Mouse (Mus musculus): ENCODE measurements around the gene Elmo3.

Elmo3 gene

DNA sequence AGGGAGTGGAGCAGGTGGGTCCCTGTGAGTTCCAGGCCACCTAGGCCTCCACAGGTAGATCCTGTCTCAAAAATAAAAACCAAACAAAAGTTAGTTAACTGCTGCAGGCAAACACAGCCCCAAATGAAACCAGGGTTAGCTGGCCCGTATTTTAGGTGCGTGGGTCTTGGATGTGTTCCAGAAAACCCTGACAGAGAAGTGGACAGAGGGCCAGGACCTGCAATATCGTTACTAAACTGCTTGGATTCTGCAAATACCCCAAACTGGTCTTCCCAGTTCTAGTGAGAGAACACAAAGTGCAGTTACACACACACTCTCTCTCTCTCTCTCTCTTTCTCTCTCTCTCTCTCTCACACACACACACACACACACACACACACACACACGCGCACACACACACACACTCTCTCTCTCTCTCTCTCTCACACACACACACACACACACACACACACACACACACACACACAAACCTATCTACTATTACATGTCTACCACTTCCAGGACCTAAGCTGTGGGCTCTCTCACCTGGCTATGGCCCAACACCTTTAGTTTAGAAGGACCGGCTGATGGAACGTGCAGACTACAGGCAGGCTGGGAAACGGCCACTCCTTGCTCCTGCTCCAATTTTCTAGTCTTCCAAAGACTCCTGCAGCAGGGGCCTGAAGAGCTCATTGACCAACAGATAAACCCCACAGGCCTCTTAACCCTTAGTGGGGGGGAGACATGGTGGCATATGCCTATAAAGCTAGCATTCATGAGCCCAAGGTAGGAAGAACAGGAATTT is 38.6 kb downstream of the Elmo3 start:
- no peaks in the 10 kb centered on the region for H3K36me3 ChIP-seq (ENCODE audit: control insufficient read depth, insufficient read depth, low read length, poor library complexity, severe bottlenecking)

DNA sequence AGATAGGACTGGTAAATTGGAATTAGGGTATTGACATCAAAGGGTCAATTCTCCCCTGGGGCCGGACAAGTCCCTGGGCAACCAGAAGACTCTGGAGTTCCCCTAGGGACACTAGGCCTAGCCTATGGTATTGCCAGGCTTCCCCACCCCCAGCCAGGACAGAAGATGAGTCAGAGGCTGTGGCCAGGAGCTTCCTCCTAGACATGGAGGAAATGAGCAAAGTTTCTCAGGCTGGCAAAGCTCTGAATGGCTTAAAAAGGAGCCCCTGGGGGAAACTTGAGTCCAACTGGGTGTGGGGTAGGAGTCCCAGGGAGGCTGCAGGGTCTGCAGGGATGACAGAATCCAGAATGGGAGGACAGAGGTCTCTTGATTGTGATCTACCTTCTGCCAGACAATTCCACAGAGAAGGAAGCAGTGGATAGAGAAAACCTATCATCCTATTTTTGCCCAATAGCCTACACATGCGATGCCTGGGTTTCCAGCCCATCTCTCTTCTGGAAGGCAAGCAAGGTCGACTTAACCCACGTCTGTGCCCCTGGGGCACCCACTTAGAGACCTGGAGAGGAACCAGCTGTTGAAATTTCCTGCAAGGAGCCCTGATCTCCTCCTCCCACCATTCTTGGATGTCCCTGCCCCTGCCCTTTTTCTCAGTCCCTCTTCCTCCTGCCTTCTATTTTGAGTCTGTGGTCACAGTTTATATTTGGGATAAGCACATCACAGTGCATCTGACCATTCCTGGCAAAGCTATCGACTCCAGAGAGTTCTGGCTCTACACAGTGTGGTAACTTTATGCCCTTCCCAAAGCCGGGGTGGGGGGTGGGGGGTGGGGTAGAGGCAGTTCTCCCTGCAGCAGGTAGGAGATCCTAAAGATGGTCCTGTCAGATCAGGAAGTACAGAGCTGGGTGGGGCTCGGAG is 39.9 kb downstream of the Elmo3 start:
- H3K36me3 ChIP-seq (ENCODE audit: control insufficient read depth, insufficient read depth, low read length, poor library complexity, severe bottlenecking), result no peaks in the 10 kb centered on the region
- DNase-seq (ENCODE audit: low read depth, low spot score), result no peak
- no peaks in the 10 kb centered on the region for H3K27me3 ChIP-seq (ENCODE audit: control insufficient read depth, insufficient read depth, low read length, poor library complexity, severe bottlenecking)

More for the DNA sequence above, 38.6 kb downstream of the Elmo3 start:
- no peak for DNase-seq (ENCODE audit: low read depth, low spot score)
- H3K27me3 ChIP-seq (ENCODE audit: control insufficient read depth, insufficient read depth, low read length, poor library complexity, severe bottlenecking), result no peaks in the 10 kb centered on the region

DNA sequence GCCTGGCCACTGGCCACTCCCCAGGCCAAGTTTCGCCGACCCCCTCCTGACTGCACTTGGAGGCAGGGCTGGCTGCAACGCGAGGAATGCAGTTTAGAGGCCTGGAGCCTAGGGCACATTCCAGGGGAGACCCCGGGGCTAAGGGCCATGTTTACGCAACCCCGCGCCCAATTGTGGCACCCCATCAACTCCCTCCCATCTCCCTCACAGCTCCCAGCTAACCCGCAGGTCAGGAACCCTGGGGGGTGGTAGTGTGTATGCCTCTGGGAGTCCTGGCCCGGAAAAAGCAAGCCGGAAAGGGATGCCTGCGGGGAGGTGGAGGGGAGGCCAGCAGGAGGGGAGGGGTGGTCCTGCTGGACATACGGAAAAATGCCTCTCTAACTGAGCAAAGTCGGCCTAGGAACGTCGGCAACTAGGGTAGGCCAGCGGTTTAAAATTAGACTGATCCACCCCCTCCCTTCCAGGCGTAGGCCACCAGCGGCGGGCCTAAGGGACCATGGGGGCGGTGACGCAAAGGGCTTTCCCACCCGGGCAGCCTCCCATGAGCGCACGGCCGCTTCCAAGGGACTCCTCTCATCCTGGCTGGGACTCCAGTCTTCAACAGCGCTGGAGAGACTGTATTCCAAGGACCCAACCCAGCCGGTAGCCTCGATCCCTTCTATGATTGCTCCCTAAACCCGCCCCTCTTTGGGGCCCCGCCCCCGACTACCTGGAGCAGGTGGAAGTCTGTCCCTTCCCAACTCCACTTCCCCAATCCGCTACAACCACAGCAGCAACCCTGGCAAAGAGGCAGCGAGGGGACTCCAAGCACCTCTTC is 41.4 kb downstream of the Elmo3 start:
- H3K36me3 ChIP-seq (ENCODE audit: control insufficient read depth, insufficient read depth, low read length, poor library complexity, severe bottlenecking), result no peaks in the 10 kb centered on the region
- H3K27me3 ChIP-seq (ENCODE audit: control insufficient read depth, insufficient read depth, low read length, poor library complexity, severe bottlenecking), result no peaks in the 10 kb centered on the region
- DNase-seq (ENCODE audit: low read depth, low spot score), result peak; percentile 20

DNA sequence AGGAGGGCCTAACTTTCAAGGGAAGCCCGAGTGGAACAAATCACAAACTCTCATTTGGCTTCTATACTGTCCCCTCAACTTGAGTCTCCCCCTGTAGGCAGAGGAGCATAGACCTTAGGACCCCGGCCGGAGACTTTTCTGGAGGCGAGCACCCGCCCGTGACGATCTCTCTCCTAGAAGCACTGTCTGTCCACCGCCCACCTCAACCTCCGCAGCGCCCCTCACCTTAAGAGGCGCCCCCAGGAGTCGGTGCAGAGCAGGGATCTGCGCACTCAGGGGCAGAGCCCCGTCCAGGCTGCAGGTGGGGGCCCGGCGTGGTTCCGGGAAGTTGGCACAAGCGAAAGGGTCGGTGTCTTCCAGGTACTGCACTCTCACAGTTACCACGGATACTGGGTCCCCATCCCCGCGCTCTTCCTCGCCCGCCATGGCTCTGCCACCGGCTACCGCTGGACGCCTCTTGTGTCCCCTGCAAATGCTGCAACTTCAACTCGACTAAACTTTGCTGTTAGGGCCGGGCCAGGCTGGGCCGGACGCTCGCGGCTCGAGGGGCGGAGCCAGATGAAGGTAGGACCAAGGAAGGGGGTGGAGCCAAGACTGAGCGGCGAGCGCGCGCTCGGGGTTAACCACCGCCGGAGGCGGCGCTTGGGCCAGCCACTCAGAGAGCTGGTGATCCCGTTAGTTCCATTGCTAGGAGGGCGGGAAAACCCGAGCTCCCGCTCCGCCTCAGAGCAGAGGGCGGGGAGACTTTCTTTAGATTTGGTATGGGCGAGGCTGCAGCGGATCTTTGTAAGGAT is 42.2 kb downstream of the Elmo3 start, which contains the start of gene Fhod1:
TSS of gene Fhod1 (minus strand) at position 526 of the 794 bp plus-strand sequence.
- Histone ChIP-seq H3K36me3 (ENCODE audit: control insufficient read depth, insufficient read depth, low read length, poor library complexity, severe bottlenecking) (no peaks in the 10 kb centered on the region), H3K27me3 (ENCODE audit: control insufficient read depth, insufficient read depth, low read length, poor library complexity, severe bottlenecking) (no peaks in the 10 kb centered on the region)
- peak; percentile 92 for DNase-seq (ENCODE audit: low read depth, low spot score)

DNA sequence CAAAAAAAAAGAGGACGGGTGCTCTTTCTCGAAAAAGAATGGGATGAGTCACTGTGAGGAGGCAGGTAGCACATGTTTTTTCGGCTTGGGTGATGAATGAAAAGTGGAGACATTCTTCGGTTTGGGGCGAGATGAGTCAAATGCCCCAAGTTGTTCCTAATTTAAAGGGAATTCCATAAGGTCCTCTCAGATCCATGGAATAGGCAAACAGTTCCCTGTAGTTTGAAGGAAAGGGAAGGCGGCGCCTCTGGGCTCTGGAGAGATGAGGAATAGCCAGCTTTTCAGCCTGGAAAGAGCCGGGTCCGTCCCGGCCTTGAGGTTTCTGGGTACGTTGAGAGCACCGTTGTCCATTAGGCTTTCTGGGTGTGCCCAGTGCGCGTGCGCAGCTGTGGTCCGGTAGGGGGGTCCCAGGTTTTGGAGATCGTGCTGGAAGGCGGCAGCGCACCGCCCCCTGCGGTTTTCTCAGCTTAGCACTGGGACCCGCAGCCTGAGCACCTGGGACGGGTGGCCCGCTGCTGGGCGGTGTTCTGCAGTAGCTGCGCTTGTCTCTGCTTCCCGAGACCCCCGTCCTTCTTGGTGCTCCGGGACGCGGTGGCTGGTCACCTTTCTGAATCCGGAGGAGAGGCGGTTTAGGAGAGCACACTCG is 43.2 kb downstream of the Elmo3 start, which contains the start of gene Slc9a5:
TSS of gene Slc9a5 (plus strand) at position 394 of the 646 bp plus-strand sequence.
- Histone ChIP-seq H3K36me3 (ENCODE audit: control insufficient read depth, insufficient read depth, low read length, poor library complexity, severe bottlenecking) (no peaks in the 10 kb centered on the region), H3K27me3 (ENCODE audit: control insufficient read depth, insufficient read depth, low read length, poor library complexity, severe bottlenecking) (no peaks in the 10 kb centered on the region)
- peak; percentile 55 for DNase-seq (ENCODE audit: low read depth, low spot score)

DNA sequence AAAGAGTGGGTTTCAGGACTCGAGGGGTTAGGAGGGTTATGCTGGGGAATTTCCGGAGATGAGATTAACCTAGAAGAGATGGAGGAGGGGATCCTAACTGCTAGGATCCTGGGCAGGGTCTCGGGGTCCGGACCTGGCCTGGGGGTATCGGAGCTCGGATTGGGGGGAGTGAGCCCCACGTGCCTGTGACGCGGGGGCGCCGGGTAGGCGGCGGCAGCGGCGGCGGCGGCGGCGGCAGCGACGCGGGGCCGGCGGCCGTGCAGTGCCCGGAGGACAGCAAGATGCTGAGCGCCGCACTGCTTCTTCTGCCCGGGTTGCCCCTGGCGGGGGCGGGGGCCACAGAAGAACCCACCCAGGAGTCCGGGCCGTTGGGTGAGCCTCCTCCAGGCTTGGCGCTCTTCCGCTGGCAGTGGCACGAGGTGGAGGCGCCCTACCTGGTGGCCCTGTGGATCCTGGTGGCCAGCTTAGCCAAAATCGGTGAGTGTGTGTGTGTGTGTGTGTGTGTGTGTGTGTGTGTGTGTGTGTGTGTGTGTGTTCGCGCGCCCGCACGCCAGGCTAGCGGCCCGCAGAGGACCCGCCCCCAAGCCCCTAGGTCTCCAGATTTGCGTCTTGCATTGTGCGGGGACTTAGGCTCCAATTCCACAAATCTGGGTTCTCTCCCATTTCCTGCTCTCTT is 43.8 kb downstream of the Elmo3 start:
- peak; percentile 38 for DNase-seq (ENCODE audit: low read depth, low spot score)
- H3K27me3 ChIP-seq (ENCODE audit: control insufficient read depth, insufficient read depth, low read length, poor library complexity, severe bottlenecking), result no peaks in the 10 kb centered on the region
- H3K36me3 ChIP-seq (ENCODE audit: control insufficient read depth, insufficient read depth, low read length, poor library complexity, severe bottlenecking), result no peaks in the 10 kb centered on the region

DNA sequence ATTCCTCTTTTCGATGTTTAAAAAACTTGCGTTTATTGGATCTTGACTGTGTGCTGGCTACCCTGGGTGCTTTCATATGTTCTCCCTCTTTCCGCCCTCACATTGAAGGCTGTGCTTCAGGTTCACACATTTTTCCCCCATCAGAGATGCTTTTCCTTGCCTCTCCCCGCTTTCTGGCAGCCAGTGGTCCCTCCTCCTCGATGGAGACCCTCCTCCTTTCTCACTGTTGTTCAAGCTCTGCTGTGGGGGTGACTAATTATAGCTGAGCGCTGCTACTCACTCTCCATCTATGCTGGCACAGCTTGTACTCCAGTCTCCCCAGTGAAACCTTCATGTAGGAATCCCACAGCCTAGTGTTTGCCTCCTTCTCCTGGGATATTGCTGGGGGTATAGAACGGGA is 44.8 kb downstream of the Elmo3 start:
- Histone ChIP-seq H3K27me3 (ENCODE audit: control insufficient read depth, insufficient read depth, low read length, poor library complexity, severe bottlenecking) (no peaks in the 10 kb centered on the region), H3K36me3 (ENCODE audit: control insufficient read depth, insufficient read depth, low read length, poor library complexity, severe bottlenecking) (no peaks in the 10 kb centered on the region)
- no peak for DNase-seq (ENCODE audit: low read depth, low spot score)

DNA sequence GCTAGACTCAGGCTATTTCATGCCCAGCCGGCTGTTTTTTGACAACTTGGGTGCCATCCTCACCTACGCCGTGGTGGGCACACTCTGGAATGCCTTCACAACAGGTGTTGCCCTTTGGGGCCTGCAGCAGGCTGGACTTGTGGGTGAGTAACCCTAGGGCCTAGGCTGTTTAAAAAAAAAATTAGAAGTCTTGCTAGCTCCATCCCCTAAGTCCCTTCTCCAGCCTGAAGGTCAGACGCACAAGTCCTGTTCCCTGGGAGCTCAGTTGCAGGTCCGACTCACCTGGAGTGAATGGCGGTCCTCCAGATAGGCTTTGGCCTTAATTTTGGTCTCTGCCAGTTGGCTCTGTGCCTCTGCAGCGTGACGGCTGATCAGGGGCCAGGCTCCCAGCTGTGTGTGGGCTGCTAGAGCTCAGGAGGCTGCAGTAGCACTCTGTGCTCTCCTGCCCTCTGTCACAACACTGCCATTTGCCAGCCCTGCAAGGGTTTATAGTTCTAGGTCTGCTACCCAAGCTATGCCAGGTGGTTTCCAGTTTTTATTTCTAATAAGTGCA is 48.3 kb downstream of the Elmo3 start:
- Histone ChIP-seq H3K27me3 (ENCODE audit: control insufficient read depth, insufficient read depth, low read length, poor library complexity, severe bottlenecking) (no peaks in the 10 kb centered on the region), H3K36me3 (ENCODE audit: control insufficient read depth, insufficient read depth, low read length, poor library complexity, severe bottlenecking) (no peaks in the 10 kb centered on the region)
- DNase-seq (ENCODE audit: low read depth, low spot score), result no peak

DNA sequence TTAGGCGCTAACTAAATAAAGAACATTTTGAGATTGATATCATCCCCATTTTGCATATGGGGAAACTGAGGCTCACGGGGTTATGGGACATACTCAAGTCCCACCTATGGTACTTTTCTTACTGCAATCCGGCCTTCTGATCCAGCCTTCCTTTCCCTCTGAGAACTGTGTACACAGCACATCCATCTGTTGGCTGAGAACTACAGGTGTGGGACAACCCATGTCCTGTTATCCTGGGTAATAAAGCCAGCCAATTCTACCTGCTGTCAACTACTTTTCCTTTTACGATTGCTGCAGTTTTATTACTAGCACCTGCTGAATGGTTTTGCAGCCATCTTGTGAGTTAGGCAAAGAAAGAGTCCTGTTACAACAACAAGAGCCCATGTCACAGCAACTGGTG is 49.1 kb downstream of the Elmo3 start:
- Histone ChIP-seq H3K27me3 (ENCODE audit: control insufficient read depth, insufficient read depth, low read length, poor library complexity, severe bottlenecking) (no peaks in the 10 kb centered on the region; the same call in 1 of the 2 replicates), H3K36me3 (ENCODE audit: control insufficient read depth, insufficient read depth, low read length, poor library complexity, severe bottlenecking) (no peaks in the 10 kb centered on the region)
- DNase-seq (ENCODE audit: low read depth, low spot score), result no peak

DNA sequence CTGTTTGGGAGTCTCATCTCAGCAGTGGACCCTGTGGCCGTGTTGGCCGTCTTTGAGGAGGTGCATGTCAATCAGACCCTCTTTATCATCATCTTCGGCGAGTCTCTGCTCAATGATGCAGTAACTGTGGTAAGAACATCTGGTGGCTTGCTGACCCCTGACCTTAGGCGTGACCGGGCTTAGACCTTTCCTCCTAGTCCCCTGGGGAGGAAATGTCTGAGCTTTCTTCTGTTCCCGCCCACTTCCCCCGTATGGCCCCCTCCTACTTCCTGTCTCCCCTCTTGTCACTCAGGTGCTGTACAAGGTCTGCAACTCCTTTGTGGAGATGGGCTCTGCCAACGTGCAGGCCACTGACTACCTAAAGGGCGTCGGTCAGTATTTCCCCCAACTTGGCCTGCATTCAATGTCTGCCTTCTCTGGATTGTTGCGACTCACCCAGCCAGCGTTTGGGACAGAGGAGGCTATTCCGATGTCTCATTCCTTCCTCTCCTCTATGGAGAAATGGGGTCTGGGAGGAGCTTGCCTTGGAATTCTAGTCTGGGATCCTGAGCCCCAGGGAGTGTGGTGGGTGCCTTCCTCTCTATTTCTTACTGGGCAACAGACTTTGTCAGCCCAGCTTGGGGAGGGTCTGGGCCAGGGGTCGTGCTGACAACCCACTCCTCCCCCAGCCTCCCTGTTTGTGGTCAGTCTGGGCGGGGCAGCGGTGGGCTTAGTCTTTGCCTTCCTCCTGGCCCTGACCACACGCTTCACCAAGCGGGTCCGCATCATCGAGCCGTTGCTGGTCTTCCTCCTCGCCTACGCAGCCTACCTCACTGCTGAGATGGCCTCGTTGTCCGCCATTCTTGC is 50.0 kb downstream of the Elmo3 start:
- H3K27me3 ChIP-seq (ENCODE audit: control insufficient read depth, insufficient read depth, low read length, poor library complexity, severe bottlenecking), result no peaks in the 10 kb centered on the region; the same call in 1 of the 2 replicates
- DNase-seq (ENCODE audit: low read depth, low spot score), result peak; percentile 64
- H3K36me3 ChIP-seq (ENCODE audit: control insufficient read depth, insufficient read depth, low read length, poor library complexity, severe bottlenecking), result no peaks in the 10 kb centered on the region

DNA sequence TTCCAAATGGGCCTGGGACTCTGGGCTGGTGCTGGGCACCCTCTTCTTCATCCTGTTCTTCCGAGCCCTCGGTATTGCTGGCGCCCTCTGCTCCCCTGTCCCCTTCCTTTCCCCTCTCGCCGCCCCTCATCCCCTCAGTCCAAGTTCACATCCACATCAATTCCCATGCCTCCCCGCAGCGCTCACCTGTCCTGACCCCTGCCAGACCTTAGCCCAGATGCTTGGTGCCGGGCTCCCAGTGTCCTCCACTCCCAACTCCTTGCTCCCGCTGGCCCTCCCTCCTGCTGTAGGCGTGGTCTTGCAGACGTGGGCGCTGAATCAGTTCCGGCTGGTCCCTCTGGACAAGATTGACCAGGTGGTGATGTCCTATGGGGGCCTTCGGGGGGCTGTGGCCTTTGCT is 51.3 kb downstream of the Elmo3 start:
- DNase-seq (ENCODE audit: low read depth, low spot score), result no peak
- Histone ChIP-seq H3K27me3 (ENCODE audit: control insufficient read depth, insufficient read depth, low read length, poor library complexity, severe bottlenecking) (no peaks in the 10 kb centered on the region; the same call in 1 of the 2 replicates), H3K36me3 (ENCODE audit: control insufficient read depth, insufficient read depth, low read length, poor library complexity, severe bottlenecking) (no peaks in the 10 kb centered on the region)

DNA sequence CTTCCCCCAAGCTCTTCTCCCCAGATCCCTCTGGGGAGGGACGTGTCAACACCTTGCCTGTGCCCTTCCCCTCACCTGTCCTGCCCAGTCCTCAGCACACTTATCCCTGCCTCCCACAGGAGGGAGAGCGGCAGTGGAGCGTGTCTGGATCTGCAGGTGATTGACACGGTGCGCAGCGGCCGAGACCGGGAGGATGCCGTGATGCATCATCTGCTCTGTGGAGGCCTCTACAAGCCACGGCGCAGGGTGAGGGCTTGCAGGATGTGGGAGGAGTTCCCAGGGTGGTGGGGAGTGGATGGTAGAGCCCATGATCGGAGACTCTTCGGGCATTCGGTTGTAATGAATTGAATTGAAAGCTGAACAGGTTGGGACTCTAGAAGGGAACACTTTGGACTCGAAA is 53.8 kb downstream of the Elmo3 start:
- DNase-seq (ENCODE audit: low read depth, low spot score), result no peak
- H3K36me3 ChIP-seq (ENCODE audit: control insufficient read depth, insufficient read depth, low read length, poor library complexity, severe bottlenecking), result no peaks in the 10 kb centered on the region
- H3K27me3 ChIP-seq (ENCODE audit: control insufficient read depth, insufficient read depth, low read length, poor library complexity, severe bottlenecking), result no peaks in the 10 kb centered on the region; the same call in 1 of the 2 replicates
